Mouse (Mus musculus): ENCODE measurements around the gene Adam23. TPM values are rescaled to one million over a fixed set of nuclear protein-coding genes. Genes with fewer than 3 reads are reported as not detected.

Gene Adam23
- polyA plus RNA-seq, 1 experiment from 2014 or later, result 2.0 TPM

- no peaks in the 10 kb centered on the region for H3K9me3 ChIP-seq (replicated peaks; ENCODE audit: control insufficient read depth, low read length)
- no peak overlapping the region for H3K4me2 ChIP-seq (ENCODE audit: low read depth, low read length)
- WGBS, result 79% methylated on average over 6 of the region's 6 CpGs
Observed at GRCm38 (mm10) chr1:63459926-63460325, 14.2 kb downstream of the Adam23 start.

GRCm38 (mm10) chr1:63464441-63464840 is 18.8 kb downstream of the Adam23 start:
- H3K4me2 ChIP-seq (ENCODE audit: low read depth, low read length), result no peak overlapping the region
- no peak overlapping the region for H3K9ac ChIP-seq (ENCODE audit: low read length)
- H3K27me3 ChIP-seq (ENCODE audit: control insufficient read depth, insufficient read depth, low read length), result no peaks in the 10 kb centered on the region
- no peak for ATAC-seq (ENCODE audit: insufficient read depth, low FRiP score)
- no peaks in the 10 kb centered on the region for H3K9me3 ChIP-seq (replicated peaks; ENCODE audit: control insufficient read depth, low read length)
- H3K4me1 ChIP-seq (ENCODE audit: control insufficient read depth, insufficient read depth, low read length), result no peaks in the 10 kb centered on the region
- no peaks in the 10 kb centered on the region for H3K36me3 ChIP-seq (ENCODE audit: control insufficient read depth, insufficient read depth, low read length)
- H3K27ac ChIP-seq (ENCODE audit: low read length), result no peak overlapping the region
- WGBS, result 65% methylated on average over 1 of the region's 1 CpGs
- H3K4me3 ChIP-seq (replicated peaks; ENCODE audit: low read length), result no peak overlapping the region

More at GRCm38 (mm10) chr1:63459926-63460325, 14.2 kb downstream of the Adam23 start:
- no peak for ATAC-seq (ENCODE audit: insufficient read depth, low FRiP score)
- Histone ChIP-seq H3K36me3 (ENCODE audit: control insufficient read depth, insufficient read depth, low read length) (no peaks in the 10 kb centered on the region), H3K27ac (ENCODE audit: low read length) (no peak overlapping the region), H3K4me1 (ENCODE audit: control insufficient read depth, insufficient read depth, low read length) (no peaks in the 10 kb centered on the region), H3K27me3 (ENCODE audit: control insufficient read depth, insufficient read depth, low read length) (no peaks in the 10 kb centered on the region), H3K4me3 (replicated peaks; ENCODE audit: low read length) (no peak overlapping the region), H3K9ac (ENCODE audit: low read length) (no peak overlapping the region)

- Histone ChIP-seq H3K9me3 (replicated peaks; ENCODE audit: control insufficient read depth, low read length) (no peaks in the 10 kb centered on the region), H3K27me3 (ENCODE audit: control insufficient read depth, insufficient read depth, low read length) (no peaks in the 10 kb centered on the region), H3K36me3 (ENCODE audit: control insufficient read depth, insufficient read depth, low read length) (no peaks in the 10 kb centered on the region), H3K4me3 (replicated peaks; ENCODE audit: low read length) (no peak overlapping the region), H3K27ac (ENCODE audit: low read length) (no peak overlapping the region), H3K9ac (ENCODE audit: low read length) (no peak overlapping the region), H3K4me1 (ENCODE audit: control insufficient read depth, insufficient read depth, low read length) (no peaks in the 10 kb centered on the region), H3K4me2 (ENCODE audit: low read depth, low read length) (no peak overlapping the region)
- ATAC-seq (ENCODE audit: insufficient read depth, low FRiP score), result no peak
- WGBS, result 71% methylated on average over 2 of the region's 2 CpGs
Observed at GRCm38 (mm10) chr1:63473272-63473671, 27.6 kb downstream of the Adam23 start.

- no peaks in the 10 kb centered on the region for H3K9me3 ChIP-seq (replicated peaks; ENCODE audit: control insufficient read depth, low read length)
- no peak overlapping the region for H3K27ac ChIP-seq (ENCODE audit: low read length)
- no peak overlapping the region for H3K4me2 ChIP-seq (ENCODE audit: low read depth, low read length)
- whole genome bisulfite sequencing, result 56% methylated on average over 8 of the region's 8 CpGs
- H3K4me1 ChIP-seq (ENCODE audit: control insufficient read depth, insufficient read depth, low read length), result no peaks in the 10 kb centered on the region
- H3K36me3 ChIP-seq (ENCODE audit: control insufficient read depth, insufficient read depth, low read length), result no peaks in the 10 kb centered on the region
- no peak overlapping the region for H3K4me3 ChIP-seq (replicated peaks; ENCODE audit: low read length)
- no peak for ATAC-seq (ENCODE audit: insufficient read depth, low FRiP score)
- no peaks in the 10 kb centered on the region for H3K27me3 ChIP-seq (ENCODE audit: control insufficient read depth, insufficient read depth, low read length)
- H3K9ac ChIP-seq (ENCODE audit: low read length), result no peak overlapping the region
Observed at GRCm38 (mm10) chr1:63473696-63474095, 28.0 kb downstream of the Adam23 start.

- Histone ChIP-seq H3K27me3 (ENCODE audit: control insufficient read depth, insufficient read depth, low read length) (no peaks in the 10 kb centered on the region), H3K9me3 (replicated peaks; ENCODE audit: control insufficient read depth, low read length) (no peaks in the 10 kb centered on the region), H3K9ac (ENCODE audit: low read length) (no peak overlapping the region), H3K4me3 (replicated peaks; ENCODE audit: low read length) (no peak overlapping the region), H3K4me2 (ENCODE audit: low read depth, low read length) (no peak overlapping the region), H3K36me3 (ENCODE audit: control insufficient read depth, insufficient read depth, low read length) (no peaks in the 10 kb centered on the region), H3K27ac (ENCODE audit: low read length) (no peak overlapping the region), H3K4me1 (ENCODE audit: control insufficient read depth, insufficient read depth, low read length) (no peaks in the 10 kb centered on the region)
- no peak for ATAC-seq (ENCODE audit: insufficient read depth, low FRiP score)
- 85% methylated on average over 5 of the region's 5 CpGs for whole genome bisulfite sequencing
Observed at GRCm38 (mm10) chr1:63478946-63479345, 33.3 kb downstream of the Adam23 start.

GRCm38 (mm10) chr1:63484646-63485045 is 39.0 kb downstream of the Adam23 start:
- Histone ChIP-seq H3K4me3 (replicated peaks; ENCODE audit: low read length) (no peak overlapping the region), H3K27ac (ENCODE audit: low read length) (no peak overlapping the region), H3K36me3 (ENCODE audit: control insufficient read depth, insufficient read depth, low read length) (no peaks in the 10 kb centered on the region), H3K4me1 (ENCODE audit: control insufficient read depth, insufficient read depth, low read length) (no peaks in the 10 kb centered on the region), H3K4me2 (ENCODE audit: low read depth, low read length) (no peak overlapping the region), H3K9ac (ENCODE audit: low read length) (no peak overlapping the region), H3K9me3 (replicated peaks; ENCODE audit: control insufficient read depth, low read length) (no peaks in the 10 kb centered on the region), H3K27me3 (ENCODE audit: control insufficient read depth, insufficient read depth, low read length) (no peaks in the 10 kb centered on the region)
- 90% methylated on average over 6 of the region's 6 CpGs for WGBS
- ATAC-seq (ENCODE audit: insufficient read depth, low FRiP score), result no peak

- Histone ChIP-seq H3K36me3 (ENCODE audit: control insufficient read depth, insufficient read depth, low read length) (no peaks in the 10 kb centered on the region), H3K4me1 (ENCODE audit: control insufficient read depth, insufficient read depth, low read length) (no peaks in the 10 kb centered on the region), H3K27me3 (ENCODE audit: control insufficient read depth, insufficient read depth, low read length) (no peaks in the 10 kb centered on the region), H3K4me2 (ENCODE audit: low read depth, low read length) (no peak overlapping the region), H3K4me3 (replicated peaks; ENCODE audit: low read length) (no peak overlapping the region), H3K9me3 (replicated peaks; ENCODE audit: control insufficient read depth, low read length) (no peaks in the 10 kb centered on the region), H3K9ac (ENCODE audit: low read length) (no peak overlapping the region), H3K27ac (ENCODE audit: low read length) (no peak overlapping the region)
- no peak for ATAC-seq (ENCODE audit: insufficient read depth, low FRiP score)
- 72% methylated on average over 2 of the region's 2 CpGs for WGBS
Observed at GRCm38 (mm10) chr1:63486646-63487045, 41.0 kb downstream of the Adam23 start.

- Histone ChIP-seq H3K4me1 (ENCODE audit: control insufficient read depth, insufficient read depth, low read length) (no peaks in the 10 kb centered on the region), H3K9me3 (replicated peaks; ENCODE audit: control insufficient read depth, low read length) (no peaks in the 10 kb centered on the region), H3K4me2 (ENCODE audit: low read depth, low read length) (no peak overlapping the region), H3K36me3 (ENCODE audit: control insufficient read depth, insufficient read depth, low read length) (no peaks in the 10 kb centered on the region), H3K27ac (ENCODE audit: low read length) (no peak overlapping the region), H3K27me3 (ENCODE audit: control insufficient read depth, insufficient read depth, low read length) (no peaks in the 10 kb centered on the region), H3K9ac (ENCODE audit: low read length) (no peak overlapping the region), H3K4me3 (replicated peaks; ENCODE audit: low read length) (no peak overlapping the region)
- whole genome bisulfite sequencing, result 53% methylated on average over 1 of the region's 1 CpGs
- ATAC-seq (ENCODE audit: insufficient read depth, low FRiP score), result no peak
Observed at GRCm38 (mm10) chr1:63491001-63491400, 45.3 kb downstream of the Adam23 start.

- Histone ChIP-seq H3K27ac (ENCODE audit: low read length) (no peak overlapping the region), H3K4me3 (replicated peaks; ENCODE audit: low read length) (no peak overlapping the region), H3K36me3 (ENCODE audit: control insufficient read depth, insufficient read depth, low read length) (no peaks in the 10 kb centered on the region), H3K4me1 (ENCODE audit: control insufficient read depth, insufficient read depth, low read length) (no peaks in the 10 kb centered on the region), H3K9ac (ENCODE audit: low read length) (no peak overlapping the region), H3K4me2 (ENCODE audit: low read depth, low read length) (no peak overlapping the region), H3K9me3 (replicated peaks; ENCODE audit: control insufficient read depth, low read length) (no peaks in the 10 kb centered on the region), H3K27me3 (ENCODE audit: control insufficient read depth, insufficient read depth, low read length) (no peaks in the 10 kb centered on the region)
- no peak for ATAC-seq (ENCODE audit: insufficient read depth, low FRiP score)
- 46% methylated on average over 5 of the region's 5 CpGs for WGBS
Observed at GRCm38 (mm10) chr1:63493325-63493724, 47.6 kb downstream of the Adam23 start.

GRCm38 (mm10) chr1:63507386-63507785 is 61.7 kb downstream of the Adam23 start:
- H3K9ac ChIP-seq (ENCODE audit: low read length), result no peak overlapping the region
- no peak overlapping the region for H3K4me2 ChIP-seq (ENCODE audit: low read depth, low read length)
- no peak for ATAC-seq (ENCODE audit: insufficient read depth, low FRiP score)
- H3K27me3 ChIP-seq (ENCODE audit: control insufficient read depth, insufficient read depth, low read length), result no peaks in the 10 kb centered on the region
- no peaks in the 10 kb centered on the region for H3K36me3 ChIP-seq (ENCODE audit: control insufficient read depth, insufficient read depth, low read length)
- H3K4me1 ChIP-seq (ENCODE audit: control insufficient read depth, insufficient read depth, low read length), result no peaks in the 10 kb centered on the region
- 58% methylated on average over 4 of the region's 4 CpGs for WGBS
- H3K4me3 ChIP-seq (replicated peaks; ENCODE audit: low read length), result no peak overlapping the region
- no peaks in the 10 kb centered on the region for H3K9me3 ChIP-seq (replicated peaks; ENCODE audit: control insufficient read depth, low read length)
- no peak overlapping the region for H3K27ac ChIP-seq (ENCODE audit: low read length)
